Mouse (Mus musculus) c-Kit-negative CD71-positive TER-119-positive erythroid progenitor cells, embryonic 14.5 days (primary cell): ENCODE data around the gene Myo16.

ENCODE experiments used
- DNase-seq: peaks from one replicate; pipeline ENCODE4 v3.0.0-alpha.2; 2013; ENCODE audit warnings: low read depth, low spot score

The Myo16 gene

DNA sequence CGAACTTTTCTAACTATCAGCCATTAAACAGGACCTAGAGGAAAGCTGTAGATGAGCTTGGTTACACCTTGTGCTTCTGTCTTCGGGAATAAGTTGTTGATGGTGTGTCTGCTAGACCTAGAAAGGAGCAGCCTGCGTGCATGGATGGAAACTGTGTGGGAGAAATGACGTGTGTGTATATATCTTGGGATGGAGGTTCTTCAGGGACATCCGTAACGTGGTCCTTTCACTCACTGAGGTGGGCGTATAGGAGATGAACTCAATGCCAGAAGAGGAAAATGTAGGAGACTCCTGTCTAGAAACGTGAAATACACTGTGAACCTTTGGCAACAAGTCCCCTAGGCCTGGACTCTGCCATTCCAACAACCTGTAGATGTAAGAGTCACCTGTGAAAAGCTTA lies 392.8 kb downstream of the Myo16 start:
- DNase-seq: no peak

DNA sequence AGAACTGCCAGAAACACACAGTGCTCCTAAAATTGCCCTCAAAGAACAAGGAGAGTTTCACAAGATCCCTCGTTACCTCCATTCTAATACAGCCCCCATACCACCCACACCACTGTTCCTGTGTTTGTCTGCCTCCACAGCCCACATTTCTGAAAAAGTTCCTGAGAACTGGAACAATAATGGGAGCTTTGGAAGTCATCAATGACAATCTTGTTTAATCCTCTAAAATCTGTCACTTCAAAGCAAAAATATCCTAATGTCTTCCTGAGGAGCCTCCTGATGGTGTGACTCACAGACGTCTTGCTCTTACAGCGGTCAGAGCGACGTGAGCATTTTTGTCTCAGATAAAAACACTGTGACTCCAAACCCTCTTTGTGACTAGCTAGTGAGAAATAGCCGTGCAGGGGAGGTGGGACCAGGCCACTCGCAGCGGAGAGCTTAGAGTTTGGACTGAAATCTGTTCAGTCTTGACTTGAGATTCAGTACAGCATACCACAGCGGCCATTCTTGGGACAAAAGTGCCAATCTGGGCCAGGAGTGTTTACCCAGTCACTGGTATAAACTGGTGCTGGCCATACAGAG lies 394.4 kb downstream of the Myo16 start:
- DNase-seq: no peak

DNA sequence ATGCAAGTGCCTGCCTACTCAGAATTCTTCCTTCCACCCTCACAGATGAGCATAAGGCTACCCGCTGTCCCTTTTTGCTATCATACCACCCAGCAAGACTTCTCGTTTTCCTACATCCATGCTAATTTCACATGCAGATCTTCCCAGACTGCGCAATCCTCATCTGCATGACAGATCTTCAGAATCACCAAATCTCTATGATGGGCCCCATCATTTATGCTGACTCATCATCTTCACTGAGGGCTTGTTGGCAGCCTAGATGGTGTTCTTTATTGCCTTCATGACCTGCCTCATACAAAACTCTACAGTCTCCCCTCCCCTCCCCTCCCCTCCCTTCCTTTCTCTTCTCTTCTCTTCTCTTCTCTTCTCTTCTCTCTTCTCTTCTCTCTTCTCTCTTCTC lies 395.7 kb downstream of the Myo16 start:
- no peak for DNase-seq

DNA sequence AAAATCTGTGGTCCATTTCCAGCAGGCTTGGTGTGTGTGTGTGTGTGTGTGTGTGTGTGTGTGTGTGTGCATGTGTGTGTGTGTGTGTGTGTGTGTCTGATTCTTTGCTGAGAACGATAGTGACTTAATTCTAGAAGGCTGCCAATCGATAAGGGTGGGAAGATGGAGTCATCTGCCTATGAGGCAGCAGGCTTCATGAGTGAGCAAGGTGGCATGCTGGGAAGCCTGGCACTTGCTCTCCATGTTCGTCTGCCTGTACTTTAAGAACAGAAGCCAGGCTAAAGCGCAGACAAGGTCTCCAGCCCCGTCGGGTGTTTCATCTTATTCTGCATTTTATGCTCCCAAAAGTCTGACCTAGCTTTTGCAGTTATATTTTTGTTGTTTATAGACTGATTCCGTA lies 404.2 kb downstream of the Myo16 start:
- no peak for DNase-seq

GRCm38 (mm10) chr8:10559479-10559878 lies 405.8 kb downstream of the Myo16 start:
- DNase-seq: no peak

- DNase-seq: no peak
Observed at GRCm38 (mm10) chr8:10561616-10562015, 407.9 kb downstream of the Myo16 start.

GRCm38 (mm10) chr8:10562046-10562445 lies 408.3 kb downstream of the Myo16 start:
- DNase-seq: no peak

- DNase-seq: no peak
Observed at GRCm38 (mm10) chr8:10562636-10563035, 408.9 kb downstream of the Myo16 start.

GRCm38 (mm10) chr8:10565231-10566029 lies 411.7 kb downstream of the Myo16 start:
- no peak for DNase-seq

DNA sequence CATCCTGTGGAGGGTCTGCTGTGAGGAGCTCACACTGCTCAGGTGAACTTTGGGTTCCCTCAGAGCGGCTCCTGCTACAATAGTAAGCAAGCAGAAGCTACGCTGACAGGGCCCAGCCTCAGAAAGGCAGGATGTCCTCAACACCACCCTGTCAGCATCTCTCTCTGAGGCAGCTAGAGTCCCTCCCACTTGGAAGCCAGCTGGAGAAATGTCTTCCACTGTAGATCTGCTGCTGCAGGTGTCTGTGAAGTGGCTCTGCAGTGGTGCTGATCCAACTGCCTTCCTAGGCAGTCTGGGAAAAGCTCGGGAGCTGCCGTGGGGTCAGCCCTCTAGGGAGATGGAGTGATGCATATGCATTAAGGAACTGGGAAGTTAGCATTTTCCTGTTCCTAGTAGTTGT lies 414.7 kb downstream of the Myo16 start:
- DNase-seq: no peak

- peak; percentile 2 for DNase-seq
Observed at GRCm38 (mm10) chr8:10574096-10574495, 420.4 kb downstream of the Myo16 start.

- DNase-seq: no peak
Observed at GRCm38 (mm10) chr8:10575244-10575643, 421.5 kb downstream of the Myo16 start.

GRCm38 (mm10) chr8:10586956-10587744 lies 433.4 kb downstream of the Myo16 start:
- no peak for DNase-seq

GRCm38 (mm10) chr8:10589422-10589933 lies 435.8 kb downstream of the Myo16 start:
- no peak for DNase-seq

DNA sequence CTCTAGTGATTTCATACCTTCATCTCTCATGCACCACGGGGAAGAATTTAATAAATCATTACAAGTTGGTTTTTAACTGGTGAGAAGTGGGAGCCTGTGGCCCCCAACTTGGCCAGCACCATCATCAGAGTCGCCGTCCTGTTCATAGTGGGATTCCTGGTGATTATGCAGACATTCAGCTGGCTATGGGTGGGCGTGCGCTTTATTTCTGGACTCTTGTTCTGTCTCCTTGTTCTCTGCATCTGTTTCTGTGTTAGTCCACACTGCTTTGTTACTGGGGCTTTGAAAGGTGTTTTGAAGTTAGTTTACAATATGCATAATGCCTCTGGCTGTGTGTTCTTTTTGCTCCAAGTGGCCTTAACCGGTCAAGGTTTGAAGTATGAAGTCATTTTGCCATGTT lies 439.2 kb downstream of the Myo16 start:
- no peak for DNase-seq

GRCm38 (mm10) chr8:10596353-10596752 lies 442.6 kb downstream of the Myo16 start:
- DNase-seq: no peak

DNA sequence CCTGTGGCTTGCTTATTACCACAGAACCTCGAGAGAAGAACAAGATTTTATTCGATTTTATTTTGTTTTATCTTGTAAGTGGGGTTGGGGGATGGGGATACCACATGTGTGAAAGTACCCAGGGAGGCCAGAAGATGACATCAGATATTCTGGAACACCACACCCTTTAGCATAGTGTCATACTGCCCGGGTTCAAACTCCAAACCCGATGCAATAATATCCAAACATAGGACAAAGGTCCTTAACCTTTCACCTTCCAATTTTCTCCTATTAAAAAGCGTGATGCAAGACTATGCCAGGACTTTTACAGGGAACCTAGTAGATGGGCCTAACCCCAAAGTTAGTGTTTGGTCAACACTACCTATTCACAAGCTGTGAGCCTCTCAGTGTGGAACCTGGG lies 443.9 kb downstream of the Myo16 start:
- DNase-seq: no peak

DNA sequence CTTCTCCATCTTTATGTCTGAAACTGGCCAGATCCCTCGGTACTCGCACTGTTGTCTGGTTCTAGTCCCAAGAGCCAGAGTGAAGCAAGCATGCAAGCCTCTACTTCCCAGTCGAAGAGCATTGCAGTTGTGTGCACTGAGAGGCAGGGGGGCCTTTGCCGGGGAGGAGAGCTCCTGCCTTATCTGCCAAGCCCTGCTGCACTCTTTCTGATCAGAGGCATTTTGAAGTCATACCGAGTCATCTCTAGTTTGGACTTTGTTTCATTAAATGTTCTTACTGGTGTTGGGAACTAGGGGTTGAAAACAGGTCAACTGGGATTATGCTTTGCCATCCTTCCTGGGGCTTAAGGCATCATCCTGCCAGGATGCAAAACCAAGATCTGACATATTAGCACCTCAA lies 445.2 kb downstream of the Myo16 start:
- no peak for DNase-seq

- no peak for DNase-seq
Observed at GRCm38 (mm10) chr8:10606028-10606815, 452.5 kb downstream of the Myo16 start.

DNA sequence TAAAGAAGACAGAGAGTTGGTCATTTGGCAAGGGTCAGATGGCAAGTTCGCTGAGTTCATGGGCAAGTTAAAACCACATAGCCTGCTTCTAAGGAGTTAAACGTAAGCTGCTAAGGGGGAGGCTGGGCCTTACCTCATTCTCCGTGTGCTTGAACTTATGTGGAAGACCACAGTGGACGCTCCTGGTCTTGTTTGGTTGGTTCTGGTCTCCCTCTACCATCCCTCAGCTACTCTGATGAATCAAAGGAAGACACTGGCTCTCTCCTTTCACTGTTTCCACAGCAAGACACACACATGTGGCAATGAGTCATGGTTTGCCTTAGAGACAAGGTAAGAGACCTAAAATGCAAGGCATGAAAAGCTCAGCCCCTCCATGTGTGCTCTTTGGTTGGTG lies 453.1 kb downstream of the Myo16 start:
- no peak for DNase-seq

DNA sequence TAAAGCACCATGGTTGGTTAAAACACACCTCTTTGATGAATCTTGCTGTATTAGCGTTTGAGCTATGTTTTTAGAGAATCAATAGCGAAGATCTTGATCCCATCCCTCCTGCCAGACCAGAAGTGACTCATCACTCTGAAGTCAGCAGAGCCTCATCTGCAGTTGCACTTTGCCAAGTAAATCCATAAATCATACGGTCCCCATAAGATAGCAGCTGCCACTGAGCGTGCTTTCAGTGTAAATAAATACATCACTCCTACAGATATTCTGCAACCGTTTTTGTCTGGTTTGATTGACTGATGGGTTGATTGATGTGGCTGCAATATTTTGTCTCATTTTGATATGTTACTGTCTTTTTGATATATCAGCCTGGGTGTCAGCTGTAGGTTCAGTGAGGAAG lies 457.9 kb downstream of the Myo16 start:
- DNase-seq: no peak

DNA sequence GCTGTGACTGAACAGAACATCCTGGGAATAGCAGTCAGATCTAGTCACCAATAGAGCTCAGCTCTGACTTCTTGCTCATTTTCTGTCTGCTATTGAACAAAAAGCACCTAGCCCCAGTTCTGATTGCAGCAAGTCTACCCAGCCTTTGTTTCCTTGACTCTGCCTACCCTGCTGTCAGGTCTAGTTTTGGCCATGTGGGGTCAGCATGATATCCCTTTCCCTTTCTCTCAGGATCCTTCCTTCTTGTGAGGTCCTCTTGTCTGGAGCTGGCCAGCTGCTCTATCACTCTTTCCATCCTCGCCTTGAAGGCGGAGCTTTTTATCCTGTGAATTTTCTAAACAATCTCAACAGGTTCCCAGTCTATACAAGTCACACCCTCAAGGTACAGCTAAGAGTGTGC lies 459.7 kb downstream of the Myo16 start:
- no peak for DNase-seq
